ENCODE assay signal across 9 mouse cellular contexts in the genomic region with DNA sequence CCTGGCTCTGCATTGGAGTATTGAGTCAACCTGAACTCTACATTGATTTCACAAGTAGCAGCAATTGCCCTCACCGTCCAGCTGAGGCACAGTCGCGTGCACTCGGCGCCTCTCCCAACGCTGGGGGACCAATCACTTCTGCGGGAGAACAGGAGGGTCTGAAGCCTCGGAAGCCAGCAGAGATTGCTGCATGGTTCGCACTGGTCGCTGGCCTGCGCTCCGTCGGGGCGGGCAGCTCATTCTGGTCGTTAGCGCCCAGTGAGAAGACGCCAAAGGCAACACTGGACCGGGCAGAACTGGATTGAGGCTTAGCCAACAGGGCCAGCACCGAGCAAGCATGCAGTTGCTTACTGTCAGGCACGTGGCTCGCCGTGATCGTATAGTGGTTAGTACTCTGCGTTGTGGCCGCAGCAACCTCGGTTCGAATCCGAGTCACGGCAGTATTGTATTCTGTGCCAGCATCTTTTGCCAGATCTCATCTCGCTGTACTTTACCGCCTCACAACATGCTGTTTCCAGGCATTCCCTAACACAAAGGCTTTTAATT. TPM values are rescaled to one million over a fixed set of nuclear protein-coding genes. Genes with fewer than 3 reads are reported as not detected.
DNase-seq lines count a peak whose midpoint lies in the region; ATAC-seq and TF ChIP-seq lines count a peak whose summit lies in the region.
"Had no signal": no experiment of that assay in that cellular context is flagged by ENCODE, and none has a peak within 500 bp of the region (broad histone marks: within the 10 kb centered on the region; RNA-seq: fewer than 3 reads in every experiment).

No protein-coding gene starts in this region.

- no peaks in the 10 kb centered on the region for H3K36me3 ChIP-seq in heart, embryonic 11.5 days (ENCODE audit: control insufficient read depth, insufficient read depth, low read length)
- H3K36me3 ChIP-seq in heart, adult 2 months (ENCODE audit: control insufficient read depth, insufficient read depth, low read length) = no peaks in the 10 kb centered on the region
- H3K36me3 ChIP-seq in forebrain, postnatal 0 days (ENCODE audit: insufficient read depth) = no peaks in the 10 kb centered on the region
- H3K36me3 ChIP-seq in liver, embryonic 16.5 days (ENCODE audit: control insufficient read depth, insufficient read depth) = no peaks in the 10 kb centered on the region

- intact Hi-C loops in heart, adult 2 months (cut with DNase I) = no loop called here

- peak overlapping the region; percentile 31 for H3K4me3 ChIP-seq in heart, embryonic 11.5 days (ENCODE audit: low read depth, low read length)
- H3K4me3 ChIP-seq in heart, adult 2 months = no peak overlapping the region
- 0 out of 2 replicates have a peak overlapping the region, but pooled peaks have one; percentile 5 for H3K4me3 ChIP-seq in forebrain, postnatal 0 days (ENCODE audit: low read depth, low read length)
- peak overlapping the region; percentile 7; the same call in 1 of the 2 replicates for H3K4me3 ChIP-seq in liver, embryonic 16.5 days (ENCODE audit: low read depth, low read length)

- no peak for TF ChIP-seq POLR2A in heart, adult 2 months (IDR thresholded peaks at IDR 0.05; ENCODE audit: insufficient read depth, low read depth, low read length)

- no peak overlapping the region for H3K27ac ChIP-seq in heart, embryonic 11.5 days (ENCODE audit: low read depth, low read length)
- no peak overlapping the region for H3K27ac ChIP-seq in heart, adult 2 months
- H3K27ac ChIP-seq in forebrain, postnatal 0 days (ENCODE audit: low read depth, low read length) = no peak overlapping the region
- H3K27ac ChIP-seq in liver, embryonic 16.5 days (ENCODE audit: low read length) = no peak overlapping the region

- no peaks in the 10 kb centered on the region for H3K79me2 ChIP-seq in heart, adult 2 months (replicated peaks; ENCODE audit: control insufficient read depth, insufficient read depth, low read length)

- 2% methylated on average over 31 of the region's 31 CpGs for WGBS in heart, embryonic 11.5 days (ENCODE audit: insufficient replicate concordance)
- WGBS in heart, adult 2 months = 5% methylated on average over 31 of the region's 31 CpGs
- 3% methylated on average over 31 of the region's 31 CpGs for WGBS in forebrain, postnatal 0 days
- WGBS in liver, embryonic 16.5 days (ENCODE audit: insufficient replicate concordance) = 3% methylated on average over 31 of the region's 31 CpGs

- no peak for DNase-seq in heart, adult 2 months
- DNase-seq in ES-CJ7 (ENCODE audit: low read depth, low spot score) = peak; percentile 95
- no peak for DNase-seq in forebrain, postnatal 0 days
- DNase-seq in cerebellum, adult 11 months = no peak
- DNase-seq in T-cell, adult 2 months (ENCODE audit: low spot score) = no peak

- no peak for TF ChIP-seq CTCF in heart, adult 2 months (IDR thresholded peaks at IDR 0.05)
- 0 out of 2 replicates have a peak, but pooled peaks have one; percentile 6 for TF ChIP-seq CTCF in forebrain, postnatal 0 days (IDR thresholded peaks at IDR 0.05; ENCODE audit: low read depth)

- H3K9me3 ChIP-seq in heart, embryonic 11.5 days (replicated peaks; ENCODE audit: control insufficient read depth, low read length) = no peaks in the 10 kb centered on the region
- 0 out of 2 replicates have a peak, but pooled peaks cover 3% of the 10 kb centered on the region for H3K9me3 ChIP-seq in forebrain, postnatal 0 days (ENCODE audit: low read length)
- H3K9me3 ChIP-seq in liver, embryonic 16.5 days (replicated peaks; ENCODE audit: control insufficient read depth, low read length) = no peaks in the 10 kb centered on the region

- peaks cover 39% of the 10 kb centered on the region for H3K27me3 ChIP-seq in heart, embryonic 11.5 days (ENCODE audit: control insufficient read depth, insufficient read depth, low read length)
- H3K27me3 ChIP-seq in heart, adult 2 months (ENCODE audit: control insufficient read depth, insufficient read depth, low read length) = peaks cover 20% of the 10 kb centered on the region
- H3K27me3 ChIP-seq in forebrain, postnatal 0 days (ENCODE audit: insufficient read depth, low read length) = peaks cover 44% of the 10 kb centered on the region
- peaks cover 51% of the 10 kb centered on the region for H3K27me3 ChIP-seq in liver, embryonic 16.5 days (ENCODE audit: control insufficient read depth, insufficient read depth, low read depth, low read length)

- H3K9ac ChIP-seq in heart, embryonic 11.5 days (ENCODE audit: low read depth, low read length) = no peak overlapping the region
- H3K9ac ChIP-seq in heart, adult 2 months (ENCODE audit: low read depth, low read length) = no peak overlapping the region
- H3K9ac ChIP-seq in forebrain, postnatal 0 days = no peak overlapping the region
- H3K9ac ChIP-seq in liver, embryonic 16.5 days (ENCODE audit: low read depth, low read length) = no peak overlapping the region

- peaks cover 6% of the 10 kb centered on the region for H3K4me1 ChIP-seq in heart, embryonic 11.5 days (ENCODE audit: control insufficient read depth, insufficient read depth, low read length)
- H3K4me1 ChIP-seq in heart, adult 2 months (ENCODE audit: control insufficient read depth, insufficient read depth, low read length) = no peaks in the 10 kb centered on the region
- H3K4me1 ChIP-seq in forebrain, postnatal 0 days (ENCODE audit: insufficient read depth) = no peaks in the 10 kb centered on the region
- peaks cover 14% of the 10 kb centered on the region for H3K4me1 ChIP-seq in liver, embryonic 16.5 days (ENCODE audit: control insufficient read depth, low read depth, low read length)

- no peak for TF ChIP-seq EP300 in heart, adult 2 months (IDR thresholded peaks at IDR 0.05; ENCODE audit: insufficient read depth, low read depth, low read length)

- ATAC-seq in heart, embryonic 11.5 days (replicated peaks; ENCODE audit: insufficient number of reproducible peaks, low FRiP score, low TSS enrichment) = no peak
- no peak for ATAC-seq in forebrain, postnatal 0 days
- peak; percentile 36 for ATAC-seq in liver, embryonic 16.5 days (ENCODE audit: low read depth)
- ATAC-seq in inflammation-experienced regulatory T-cells, adult 6 months = no peak

- peak overlapping the region; percentile 50 for H3K4me2 ChIP-seq in heart, embryonic 11.5 days
- no peak overlapping the region for H3K4me2 ChIP-seq in forebrain, postnatal 0 days (ENCODE audit: low read depth)
- peak overlapping the region; percentile 43 for H3K4me2 ChIP-seq in liver, embryonic 16.5 days (ENCODE audit: low read depth, low read length)

RNA-seq across cellular contexts. Expression of a gene that starts 42.3 kb away (rescaled TPM):
- 0.43 TPM in 1 of 2 replicates, not detected in the other for polyA plus RNA-seq in heart, embryonic 11.5 days (2014; fragmentation: Nextera tagmentation; extraction: Ambion mirVana)
- not detected for total RNA-seq in heart, adult 2 months (2021)
- polyA plus RNA-seq in heart, adult 2 months (2012; rRNA removed) = 0.15 TPM in 1 of 2 replicates, not detected in the other
- not detected in 2 replicates for total RNA-seq in forebrain, postnatal 0 days (2014; rRNA removed)
- polyA plus RNA-seq in forebrain, postnatal 0 days (2015; fragmentation: Nextera tagmentation; extraction: Ambion mirVana) = not detected in 2 replicates
- not detected in 2 replicates for polyA plus RNA-seq in liver, embryonic 16.5 days (2015; fragmentation: Nextera tagmentation; extraction: Ambion mirVana)
- polyA plus RNA-seq in inflammation-experienced regulatory T-cells, adult 6 months (2017; shearing (Covaris generic)) = not detected
- polyA plus RNA-seq: neural tube, embryonic 14.5 days had no signal
